Mouse (Mus musculus) stomach, postnatal 0 days (tissue): ENCODE data around the gene Samhd1.

ENCODE experiments used
- CTCF ChIP-seq: IDR thresholded peaks from 2 replicates; pipeline ENCODE4 v1.5.1; 2016; ENCODE audit warnings: antibody characterized with exemption, low read depth, mild to moderate bottlenecking, moderate library complexity
- EP300 ChIP-seq: optimal IDR thresholded peaks from 2 replicates; pipeline ENCODE3; 2016; ENCODE audit warnings: antibody characterized with exemption

DNA sequence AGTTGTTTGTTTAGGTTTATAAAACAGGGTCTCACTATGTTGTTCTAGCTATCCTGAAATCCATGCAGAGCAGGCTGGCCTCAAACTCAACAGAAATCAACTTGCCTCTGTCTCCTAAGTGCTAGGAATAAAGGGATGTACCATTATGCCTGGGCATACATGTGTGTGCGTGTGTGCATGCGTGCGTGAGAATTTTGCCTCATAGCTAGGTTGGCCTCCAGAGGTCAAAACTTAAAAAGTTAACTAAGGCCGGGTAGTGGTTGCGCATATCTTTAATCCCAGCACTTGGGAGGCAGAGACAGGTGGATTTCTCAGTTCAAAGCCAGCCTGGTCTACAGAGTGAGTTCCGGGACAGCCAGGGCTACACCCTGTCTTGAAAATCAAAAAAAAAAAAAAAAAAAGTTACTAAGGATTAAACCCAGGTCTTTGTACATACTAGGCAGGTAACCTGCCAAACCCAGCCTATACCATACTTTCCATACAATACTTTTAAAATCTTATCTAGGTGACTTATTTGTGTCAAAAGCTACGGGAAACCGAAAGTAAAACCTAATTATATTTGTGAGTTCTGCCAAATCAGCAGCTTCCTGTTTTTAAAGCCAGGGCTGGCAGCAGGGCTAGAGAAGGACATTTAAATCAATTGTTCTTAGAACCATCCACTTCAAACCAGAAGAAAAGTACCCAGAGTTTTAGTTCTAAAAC, 4.1 kb downstream of the Samhd1 start:
- TF ChIP-seq EP300 (no peak), CTCF (no peak)
